ENCODE assay signal across 15 mouse cellular contexts in genomic region chr10:126775946-126776345, GRCm38 (mm10).
"Had no signal": no experiment of that assay in that cellular context is flagged by ENCODE, and none has a peak within 500 bp of the region (broad histone marks: within the 10 kb centered on the region; RNA-seq: fewer than 3 reads in every experiment).

No protein-coding gene starts in this region.

- H3K4me1 ChIP-seq: midbrain, embryonic 10.5 days; midbrain, embryonic 15.5 days; neural tube, embryonic 13.5 days; stomach, embryonic 15.5 days had no signal

- H3K36me3 ChIP-seq: midbrain, embryonic 10.5 days; midbrain, embryonic 15.5 days; neural tube, embryonic 13.5 days; stomach, embryonic 15.5 days had no signal

- H3K4me3 ChIP-seq: midbrain, embryonic 10.5 days; midbrain, embryonic 15.5 days; neural tube, embryonic 13.5 days; stomach, embryonic 15.5 days had no signal

- H3K9me3 ChIP-seq: midbrain, embryonic 10.5 days; midbrain, embryonic 15.5 days; neural tube, embryonic 13.5 days; stomach, embryonic 15.5 days had no signal

- H3K27ac ChIP-seq: liver, embryonic 14.5 days; midbrain, embryonic 10.5 days; midbrain, embryonic 15.5 days; neural tube, embryonic 13.5 days; stomach, embryonic 15.5 days had no signal

- DNase-seq: kidney, adult 8-10 months; kidney, postnatal 25 days; liver; lung, adult 18-20 months; lung, postnatal 4 days; retina, postnatal 1 day; right cerebral cortex, postnatal 14 days; thymus, adult 2 months; thymus, postnatal 25 days had no signal

- H3K27me3 ChIP-seq: midbrain, embryonic 15.5 days; neural tube, embryonic 13.5 days; stomach, embryonic 15.5 days had no signal

- H3K9ac ChIP-seq: liver, embryonic 14.5 days; midbrain, embryonic 15.5 days; neural tube, embryonic 13.5 days; stomach, embryonic 15.5 days had no signal

- H3K4me2 ChIP-seq: midbrain, embryonic 15.5 days; neural tube, embryonic 13.5 days; stomach, embryonic 15.5 days had no signal

- ATAC-seq: intestine, embryonic 16.5 days; midbrain, embryonic 15.5 days had no signal
